Mouse (Mus musculus) mature B cell (primary cell): Measurements from ENCODE around the gene Urgcp.

Source experiments
- in situ Hi-C: fragments of 300-500 bp; cut with MboI; formaldehyde crosslinking; loops from 2 replicates; pipeline ENCODE4 v1.14.3; 2019

Urgcp gene

DNA sequence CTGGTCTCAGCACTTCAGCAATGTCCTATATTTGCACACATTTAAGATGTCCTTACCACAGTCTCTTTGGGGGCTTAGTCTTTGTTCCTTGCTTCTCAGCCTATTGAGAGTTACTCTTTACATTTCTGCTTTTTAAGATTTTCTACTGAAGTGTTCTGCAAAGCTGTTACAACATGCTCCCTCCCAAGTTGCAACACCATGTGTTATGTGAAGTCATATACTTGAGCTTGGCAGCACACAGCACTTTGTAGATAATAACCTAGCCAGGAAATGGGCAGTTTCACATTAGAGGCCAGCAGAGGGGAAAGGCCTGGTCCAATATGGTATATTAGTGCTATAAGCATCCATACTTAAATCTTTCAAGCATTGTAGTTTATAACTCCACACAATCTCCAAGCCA lies 23.6 kb upstream of the Urgcp start:
- in situ Hi-C loops, result no loop called here

DNA sequence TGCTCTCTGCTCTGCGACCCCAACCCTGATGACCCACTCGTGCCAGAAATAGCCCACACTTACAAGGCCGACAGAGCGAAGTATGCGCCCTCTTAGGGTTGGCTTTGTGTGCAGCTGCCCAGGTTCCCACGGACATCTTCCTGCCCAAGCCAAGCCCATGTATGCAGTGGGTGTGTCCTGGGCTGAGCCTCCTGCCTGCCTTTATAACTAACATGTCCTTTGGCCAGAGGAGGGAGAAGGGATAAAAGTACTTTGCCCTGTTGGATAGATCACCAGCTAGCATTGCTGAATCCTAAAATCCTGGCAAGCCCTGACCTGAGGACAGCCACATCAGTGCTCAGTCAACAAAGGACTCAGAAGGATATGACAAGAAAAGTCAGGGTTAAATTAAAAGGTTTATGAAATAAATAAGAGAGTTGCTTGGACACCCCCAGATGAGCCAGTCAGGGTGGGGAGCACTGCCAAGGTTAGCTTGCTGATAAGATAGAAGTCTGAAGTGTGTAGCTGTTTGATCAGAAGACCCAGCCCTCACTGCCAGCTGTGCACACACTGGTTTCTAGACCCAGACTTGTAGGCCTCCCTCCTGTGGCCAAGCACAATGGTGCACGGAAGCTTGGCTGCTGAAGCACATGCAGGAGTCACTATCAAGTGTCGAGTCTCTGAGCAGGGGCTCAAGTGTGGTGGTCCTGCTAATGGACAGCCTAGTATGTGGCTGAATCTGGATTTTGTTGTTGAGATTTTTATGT lies 20.2 kb upstream of the Urgcp start:
- in situ Hi-C loops, result no loop called here

DNA sequence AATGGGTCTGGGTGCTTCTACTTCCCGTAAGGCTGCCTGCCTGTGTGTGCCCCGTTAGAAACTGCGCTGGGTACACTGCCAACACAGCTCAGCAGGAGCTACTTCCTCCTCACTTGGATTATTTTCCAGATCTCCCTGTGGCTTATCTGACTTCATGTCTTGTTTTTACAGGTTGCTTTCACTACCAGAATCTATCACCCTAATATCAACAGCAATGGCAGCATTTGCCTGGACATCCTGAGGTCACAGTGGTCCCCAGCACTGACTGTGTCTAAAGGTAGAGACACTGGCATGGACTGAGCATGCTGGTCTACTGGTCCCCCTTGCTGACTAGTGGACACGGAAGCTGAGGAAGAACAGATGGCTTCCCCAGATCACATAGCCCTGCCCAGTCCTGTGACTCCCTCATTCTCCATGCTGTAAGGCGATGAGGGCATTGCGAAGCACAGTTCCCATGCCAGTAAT lies 17.9 kb upstream of the Urgcp start:
- in situ Hi-C loops, result no loop called here

DNA sequence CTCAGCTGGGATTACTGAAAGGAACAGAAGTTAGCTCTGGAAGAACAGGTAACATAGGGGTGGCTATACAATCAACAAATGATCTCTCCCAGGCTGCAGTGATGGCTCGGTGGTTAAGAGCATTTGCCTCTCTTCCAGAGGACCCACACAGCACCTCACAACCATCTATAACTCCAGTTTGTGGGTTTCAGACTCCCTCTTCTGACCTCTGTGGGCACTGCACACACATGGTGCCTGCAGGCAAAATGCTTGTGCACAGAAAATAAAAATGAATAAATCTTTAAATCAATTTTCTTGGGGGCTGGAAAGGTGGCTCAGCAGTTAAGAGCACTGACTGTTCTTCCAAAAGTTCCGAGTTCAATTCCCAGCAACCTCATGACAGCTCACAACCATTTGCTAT lies 16.3 kb upstream of the Urgcp start:
- in situ Hi-C loops, result no loop called here

DNA sequence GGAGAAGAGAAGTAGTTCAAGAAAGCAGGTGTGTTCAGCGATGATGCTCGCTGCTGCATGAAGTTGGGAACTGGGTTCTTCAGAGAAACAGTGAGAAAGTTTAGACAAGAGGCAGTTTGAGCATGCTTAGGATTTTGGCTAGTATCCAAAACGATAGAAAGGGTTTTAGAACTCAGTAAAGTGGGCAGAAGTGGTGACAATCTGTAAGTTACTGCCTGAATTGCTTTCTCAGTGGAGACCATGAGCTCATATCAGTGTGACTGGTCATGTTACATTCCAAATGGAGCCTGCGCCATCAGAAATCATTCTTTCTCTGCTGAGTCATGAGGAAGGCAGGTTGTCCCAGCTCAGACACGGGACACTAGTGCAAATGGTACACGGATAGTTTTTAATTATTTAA lies 3.8 kb upstream of the Urgcp start:
- in situ Hi-C loops, result no loop called here

DNA sequence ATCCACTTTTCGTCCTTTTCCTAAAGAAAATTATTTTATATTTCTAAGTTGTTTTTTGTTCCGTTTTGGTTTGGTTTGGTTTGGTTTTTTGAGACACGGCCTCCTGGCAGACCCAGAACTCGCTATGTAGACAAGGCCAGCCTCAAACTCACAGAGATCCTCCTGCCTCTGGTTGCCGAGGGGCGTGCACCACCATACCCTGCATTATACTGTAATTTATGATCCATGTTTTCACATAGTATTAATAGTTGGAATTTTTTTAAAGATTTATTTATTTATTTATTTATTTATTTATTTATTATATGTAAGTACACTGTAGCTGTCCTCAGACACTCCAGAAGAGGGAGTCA lies 432 bp upstream of the Urgcp start:
- in situ Hi-C loops, result no loop called here

DNA sequence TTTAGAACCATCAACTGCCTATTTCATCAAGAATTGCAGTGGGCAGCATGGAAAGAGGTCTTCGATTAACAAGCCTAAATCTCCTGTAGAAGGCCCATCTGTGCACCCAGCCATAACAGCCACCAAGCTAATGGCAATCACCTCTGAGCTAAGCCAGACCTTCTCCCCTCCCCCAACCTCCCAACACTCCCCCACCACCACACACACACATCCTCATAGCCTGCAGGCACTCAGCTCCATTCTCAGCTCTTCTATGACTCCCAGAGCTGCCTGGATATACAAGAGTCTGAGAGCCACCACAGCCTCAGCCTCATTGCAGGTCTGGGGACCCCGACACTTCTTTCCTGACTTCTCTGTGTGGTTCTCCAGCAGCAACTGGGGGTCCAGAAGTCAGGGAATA lies 8.4 kb downstream of the Urgcp start:
- in situ Hi-C loops, result no loop called here

DNA sequence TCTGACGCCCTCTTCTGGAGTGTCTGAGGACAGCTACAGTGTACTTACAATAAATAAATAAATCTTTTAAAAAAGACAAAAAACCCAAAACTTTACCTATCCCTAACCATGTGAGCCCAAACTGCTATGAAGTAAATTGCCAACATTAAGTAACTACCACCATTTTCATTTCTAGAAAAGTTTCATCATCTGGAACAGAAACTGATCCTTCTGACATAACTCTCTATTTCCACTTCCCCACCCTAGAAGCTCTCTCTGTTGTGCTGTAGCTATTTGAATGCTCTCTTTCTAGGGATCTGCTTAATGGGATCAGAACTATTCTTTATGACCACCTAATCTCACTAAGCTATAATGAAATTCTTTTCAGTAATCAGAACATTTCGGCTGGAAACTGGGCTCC lies 17.2 kb downstream of the Urgcp start:
- in situ Hi-C loops, result no loop called here

DNA sequence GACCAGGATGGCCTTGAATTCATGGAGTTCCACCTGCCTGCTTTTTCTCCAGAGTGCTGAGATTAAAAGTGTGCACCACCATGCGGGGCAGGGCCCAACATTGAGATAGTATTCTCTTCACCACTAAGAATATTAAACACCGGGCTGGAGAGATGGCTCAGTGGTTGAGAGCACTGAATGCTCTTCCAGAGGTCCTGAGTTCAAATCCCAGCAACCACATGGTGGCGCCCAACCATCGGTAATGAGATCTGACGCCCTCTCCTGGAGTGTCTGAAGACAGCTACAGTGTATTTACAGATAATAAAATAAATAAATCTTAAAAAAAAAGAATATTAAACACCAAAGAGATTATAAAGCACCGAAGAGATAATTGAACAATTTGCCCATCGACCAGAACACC lies 20.1 kb downstream of the Urgcp start:
- in situ Hi-C loops, result no loop called here

DNA sequence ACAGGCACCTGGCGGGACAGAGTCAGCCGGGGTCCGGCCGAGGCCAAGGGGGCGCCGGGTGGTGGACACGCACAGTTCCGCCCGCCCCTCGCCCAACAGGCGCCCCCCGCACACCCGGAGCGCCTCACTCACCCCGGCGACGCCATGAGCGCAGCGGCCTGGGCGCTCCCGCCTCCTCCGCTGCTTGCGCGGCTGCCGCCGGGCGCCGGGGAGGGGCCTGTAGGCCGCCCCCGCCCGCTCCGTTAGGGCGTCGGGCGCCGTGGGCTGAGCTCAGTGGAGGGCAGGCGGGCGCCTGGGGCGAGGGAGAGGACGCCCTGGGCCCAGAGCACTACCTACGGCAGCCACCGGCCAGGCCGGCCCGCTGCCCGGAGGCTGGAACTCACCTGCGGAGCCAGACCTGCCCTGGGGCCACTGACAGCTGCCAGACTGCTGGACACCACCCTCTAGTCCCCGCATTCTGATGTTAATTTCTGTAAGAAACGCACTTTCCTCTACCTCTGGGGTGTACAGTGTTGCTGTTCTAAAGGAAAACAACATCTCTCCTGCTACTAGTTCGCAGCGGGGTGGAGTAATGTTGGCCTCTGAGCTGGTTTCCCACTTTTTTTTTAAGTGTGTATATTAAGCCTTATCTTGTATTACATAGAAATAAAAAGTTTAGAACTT lies 21.1 kb downstream of the Urgcp start:
- in situ Hi-C loops, result no loop called here

DNA sequence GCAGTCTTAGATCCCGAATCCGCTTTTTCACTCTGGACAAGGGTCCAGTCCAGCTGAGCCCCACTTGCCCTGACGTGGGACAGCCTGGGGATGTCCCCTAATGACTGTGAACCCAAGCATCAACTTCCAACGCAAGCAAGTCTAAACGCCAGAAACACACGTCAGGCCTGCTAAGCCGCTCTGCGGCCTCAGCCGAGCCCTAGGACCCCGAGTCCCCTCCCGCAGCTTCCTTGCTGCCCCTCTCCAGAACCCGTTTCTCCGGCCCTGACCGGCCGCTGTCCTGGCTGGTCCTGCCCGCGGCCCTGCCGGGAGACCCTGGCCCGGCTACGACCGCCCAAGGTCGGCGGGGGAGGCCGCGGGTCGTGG lies 21.6 kb downstream of the Urgcp start:
- in situ Hi-C loops, result no loop called here

DNA sequence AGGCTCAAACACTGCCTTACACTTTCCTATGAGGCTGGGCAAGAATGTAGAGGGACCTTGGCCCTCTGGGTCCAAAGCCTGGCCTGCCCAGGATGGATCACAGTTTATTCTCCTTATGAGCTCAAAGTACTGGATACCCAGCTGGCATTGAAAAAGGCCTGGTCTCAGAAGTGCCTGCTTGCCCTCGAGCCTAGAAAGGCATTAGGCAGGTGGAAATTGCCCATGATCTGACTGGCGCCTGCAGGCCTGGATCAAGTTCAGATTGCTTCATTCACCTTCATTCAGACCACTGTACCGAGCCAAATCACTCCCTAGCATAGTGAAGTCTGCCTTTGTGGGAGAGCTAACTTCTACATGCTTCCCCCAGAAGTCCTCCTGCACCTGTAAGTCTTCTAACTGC lies 22.3 kb downstream of the Urgcp start:
- in situ Hi-C loops, result no loop called here

DNA sequence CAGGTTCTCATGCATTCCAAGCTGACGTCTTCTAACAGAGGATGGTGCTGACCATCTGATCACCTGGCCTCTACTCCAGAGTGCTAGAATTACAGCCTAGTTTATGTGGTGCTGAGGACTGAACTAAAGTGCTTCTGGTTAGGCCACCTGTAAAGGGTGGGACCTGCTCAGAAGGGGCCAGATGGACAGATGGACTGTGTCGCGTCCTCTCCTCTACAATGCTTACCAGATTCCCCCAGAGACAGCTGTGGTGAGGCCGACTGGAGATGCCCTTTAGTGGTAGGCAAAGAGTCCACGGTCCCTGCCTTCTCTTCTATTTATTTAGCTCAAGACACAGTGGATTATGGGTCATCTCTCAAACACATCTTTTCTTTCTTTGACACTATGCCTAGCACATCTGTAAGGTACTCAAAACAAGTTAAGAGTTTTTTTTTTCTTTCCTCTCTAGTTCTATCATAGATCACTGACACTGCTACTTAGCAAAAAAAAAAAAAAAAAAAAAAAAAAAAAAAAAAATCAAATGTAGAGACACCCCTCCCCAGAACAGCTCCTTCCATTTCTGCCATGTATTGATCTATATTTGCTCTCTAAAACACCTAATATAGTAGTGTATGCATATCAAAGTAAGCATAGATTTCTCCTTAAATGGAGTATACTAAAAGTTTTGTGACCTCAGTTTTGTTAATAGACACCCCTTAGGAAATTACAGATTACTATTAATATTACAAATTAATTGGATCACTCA lies 23.1 kb downstream of the Urgcp start:
- in situ Hi-C loops, result no loop called here

DNA sequence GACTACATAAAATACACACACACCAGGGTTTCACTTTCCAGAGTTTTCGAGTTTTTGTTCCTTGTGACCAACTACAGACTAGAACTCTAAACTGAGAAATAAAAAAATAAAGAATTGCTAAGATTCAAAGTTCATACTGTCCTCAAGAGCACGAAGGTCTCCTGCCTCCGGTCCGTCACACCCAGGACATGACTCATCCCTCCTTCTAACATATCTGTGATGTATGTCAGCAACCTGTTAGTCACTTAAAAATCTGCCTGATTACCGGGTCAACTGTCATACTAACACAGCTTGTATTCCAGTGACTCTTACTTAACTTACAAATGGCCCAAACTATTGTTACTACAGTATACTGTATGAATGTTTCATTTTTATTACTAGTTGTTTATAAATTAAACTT lies 25.0 kb downstream of the Urgcp start:
- in situ Hi-C loops, result no loop called here

DNA sequence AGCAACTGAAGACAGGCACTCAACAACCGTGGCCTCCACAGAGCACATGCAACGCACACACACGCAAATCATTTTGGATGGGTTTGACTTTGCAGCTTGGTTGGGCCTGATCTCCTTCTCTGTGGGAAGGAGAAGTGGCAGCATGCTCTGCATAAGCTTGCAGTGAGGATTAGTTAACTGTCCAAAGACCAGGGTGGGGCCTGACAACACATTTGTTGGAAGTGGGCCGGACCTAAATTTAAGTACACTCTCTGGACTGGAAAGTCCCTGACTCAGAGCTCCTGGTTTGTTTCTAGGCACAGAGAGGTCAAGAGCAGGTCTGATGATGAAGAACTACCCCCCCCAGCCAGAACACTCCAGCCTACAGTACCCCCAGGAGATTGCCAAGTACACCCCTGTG lies 27.9 kb downstream of the Urgcp start:
- in situ Hi-C loops, result no loop called here

DNA sequence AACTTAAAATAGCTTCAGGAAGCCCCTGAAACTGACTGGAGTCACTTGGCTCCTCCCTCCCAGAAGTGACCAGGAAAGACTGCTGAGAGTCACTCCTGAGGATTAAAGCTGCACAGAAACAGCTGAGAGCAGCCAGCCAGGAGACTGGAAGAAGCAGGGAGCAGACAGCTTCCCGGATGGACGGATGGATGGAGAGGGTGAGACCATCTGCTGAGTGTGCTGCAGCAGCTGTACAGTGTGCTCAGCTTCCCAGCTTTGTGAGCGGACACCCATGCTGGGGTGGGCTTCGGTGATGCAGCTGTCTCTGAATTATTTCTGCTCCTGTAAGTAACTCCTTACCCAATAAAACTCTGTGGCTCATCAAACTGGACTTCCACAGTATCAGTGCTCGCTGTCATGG lies 29.8 kb downstream of the Urgcp start:
- in situ Hi-C loops, result no loop called here

DNA sequence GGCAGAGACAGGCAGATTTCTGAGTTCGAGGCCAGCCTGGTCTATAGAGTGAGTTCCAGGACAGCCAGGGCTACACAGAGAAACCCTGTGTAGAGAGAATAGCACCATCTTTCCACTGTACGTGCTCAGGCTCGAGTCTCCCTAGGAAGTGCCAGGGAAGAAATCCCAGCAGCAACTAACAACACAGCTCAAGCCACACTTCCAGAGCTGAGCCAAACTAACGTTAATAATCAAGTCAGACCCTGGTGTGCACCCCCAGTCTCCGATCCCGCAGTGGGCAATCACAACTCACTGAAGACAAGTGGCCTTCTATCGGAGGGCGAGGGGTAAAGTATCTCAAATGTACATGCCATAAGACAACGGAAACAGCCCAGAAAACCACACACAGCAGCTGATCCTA lies 32.6 kb downstream of the Urgcp start:
- in situ Hi-C loops, result no loop called here

DNA sequence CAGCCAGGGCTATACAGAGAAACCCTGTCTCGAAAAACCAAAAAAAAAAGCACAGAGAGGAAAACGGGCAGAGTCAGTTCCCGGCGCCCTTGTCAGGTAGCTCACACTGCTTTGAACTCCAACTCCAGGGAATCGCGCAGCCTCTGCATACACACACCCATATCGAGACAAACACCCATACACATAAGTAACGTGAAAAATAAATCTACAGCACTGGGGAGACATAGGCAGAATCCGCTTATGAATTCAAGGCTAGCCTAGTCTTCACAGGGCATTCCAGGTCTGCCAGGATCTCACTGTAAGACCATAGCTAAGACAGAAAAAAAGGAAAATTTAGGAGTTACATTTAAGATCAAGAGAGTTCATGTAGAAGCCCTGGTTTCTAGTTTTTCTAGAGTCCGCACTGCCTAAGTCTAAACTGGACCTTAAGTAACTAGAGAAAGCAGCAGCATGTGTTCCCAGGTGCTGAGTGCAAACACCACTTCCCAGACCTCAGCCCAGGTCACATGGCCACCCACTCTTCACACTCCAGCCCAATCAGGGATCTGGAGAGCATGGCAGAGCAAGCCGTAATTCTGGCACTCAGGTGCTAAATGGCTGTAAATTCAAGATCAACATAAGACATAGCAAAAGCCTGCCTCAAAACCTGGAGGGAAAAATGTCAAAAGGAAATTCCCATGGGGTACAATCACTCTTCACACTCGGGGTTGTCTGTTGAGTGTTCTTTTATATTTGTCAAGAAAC lies 43.4 kb downstream of the Urgcp start:
- in situ Hi-C loops, result no loop called here

DNA sequence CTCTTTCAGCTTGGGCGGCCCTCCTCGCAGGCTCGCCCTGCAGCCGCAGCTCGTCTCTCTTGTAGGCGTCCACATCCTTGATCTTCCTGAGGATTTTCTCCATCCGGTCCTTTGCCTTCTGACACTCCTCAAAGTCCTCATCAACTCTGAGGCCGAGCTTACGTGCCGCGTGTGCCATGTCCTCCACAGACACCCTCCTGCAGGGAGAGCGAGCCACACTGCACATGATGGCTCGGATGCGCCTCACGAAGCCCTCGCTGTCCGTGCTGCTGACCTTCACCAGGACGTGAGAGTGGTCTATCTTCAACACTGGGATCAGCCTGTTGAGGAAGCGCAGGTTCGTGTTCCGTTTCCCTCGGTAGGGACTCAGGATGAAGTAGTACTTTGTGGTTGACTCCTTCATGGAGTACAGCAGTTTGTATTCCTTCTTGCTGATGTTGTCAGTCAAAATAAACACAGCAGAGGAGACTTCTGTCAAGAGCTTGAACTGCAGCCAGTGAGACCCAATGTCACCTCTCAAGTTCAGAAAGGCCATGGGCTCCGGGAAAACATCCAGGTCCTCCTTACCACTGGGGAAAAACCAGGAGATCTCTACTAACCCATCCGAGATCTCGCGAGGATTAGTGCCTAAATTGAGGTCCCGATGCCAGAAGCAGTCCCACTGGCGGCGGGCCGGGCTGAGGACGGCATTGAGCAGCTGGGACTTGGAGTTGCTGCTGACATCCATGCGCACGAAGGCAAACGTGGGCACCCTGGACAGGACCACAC lies 45.1 kb downstream of the Urgcp start:
- in situ Hi-C loops, result no loop called here

DNA sequence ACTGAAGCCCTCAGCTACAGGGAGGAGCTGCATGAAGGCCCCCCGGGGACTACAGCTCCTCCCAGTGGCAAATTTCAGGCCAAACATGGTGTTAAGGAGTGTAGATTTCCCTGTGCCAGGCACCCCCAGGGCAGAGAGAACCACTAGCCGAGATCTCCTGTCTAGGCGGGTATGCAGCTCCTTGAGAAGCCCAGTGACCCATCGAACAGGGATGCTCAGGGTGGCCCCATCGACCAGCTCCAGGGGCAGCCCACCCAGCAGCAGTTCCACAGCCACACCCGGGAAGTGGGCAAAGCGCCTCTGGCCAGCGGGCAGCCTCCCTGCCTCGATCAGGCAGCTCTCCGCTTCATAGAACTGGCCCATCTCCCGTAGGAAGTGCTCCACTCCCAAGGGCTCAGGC lies 45.9 kb downstream of the Urgcp start:
- in situ Hi-C loops, result no loop called here

DNA sequence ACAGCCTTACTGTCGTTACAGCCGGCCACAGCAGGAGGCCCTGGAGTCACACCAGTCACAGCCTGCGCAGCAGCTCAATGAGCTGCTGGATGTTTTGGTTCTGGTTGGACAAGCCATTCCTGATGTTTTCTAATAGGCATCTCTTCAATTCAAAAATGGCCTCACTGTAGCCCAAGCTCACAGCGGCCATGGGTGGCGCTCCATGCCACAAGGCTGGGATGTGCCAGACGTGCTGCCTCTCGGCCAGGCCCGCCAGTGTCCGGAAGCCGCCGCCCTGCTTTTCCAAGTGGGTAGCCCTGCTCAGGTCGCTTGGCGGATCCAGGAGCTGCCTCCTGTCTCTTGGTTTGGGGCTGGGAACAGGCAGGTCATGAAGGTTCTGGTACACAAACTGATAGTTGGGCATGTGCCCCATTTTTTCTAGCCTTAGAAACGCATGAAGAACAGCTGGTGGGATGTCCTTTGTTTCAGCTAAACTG lies 46.5 kb downstream of the Urgcp start, which contains the start of gene Mrps24:
Gene Mrps24 (minus strand): TSS at position 51 of the 476 bp plus-strand sequence.
- in situ Hi-C loops, result no loop called here

DNA sequence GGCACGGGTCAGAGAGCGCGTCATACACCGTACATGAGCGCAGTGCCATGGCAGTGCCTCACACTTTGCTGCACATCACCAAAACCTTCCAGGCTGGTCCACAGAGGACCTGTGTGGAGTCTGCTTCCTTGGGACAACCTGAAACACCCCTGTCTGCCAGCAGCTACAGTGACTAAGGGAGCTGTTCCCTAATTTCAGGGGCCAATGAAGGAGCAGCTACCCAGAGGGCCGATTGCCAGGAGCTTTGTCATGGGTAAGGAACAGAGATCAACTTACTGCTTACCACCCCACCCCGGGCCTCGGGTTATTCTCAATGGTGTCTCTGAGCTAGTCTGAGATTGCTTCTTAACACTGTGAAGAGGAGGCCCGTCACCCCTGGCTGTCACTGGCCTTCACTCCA lies 47.0 kb downstream of the Urgcp start:
- in situ Hi-C loops, result no loop called here
